Mouse (Mus musculus) c-Kit-positive CD71-positive TER-119-negative erythroid progenitor cells, embryonic 14.5 days (primary cell): ENCODE measurements around the gene Ube2u.

ENCODE experiments used
- DNase-seq: peaks from one replicate; pipeline ENCODE4 v3.0.0-alpha.2; 2013; ENCODE audit warnings: low read depth

The Ube2u gene

DNA sequence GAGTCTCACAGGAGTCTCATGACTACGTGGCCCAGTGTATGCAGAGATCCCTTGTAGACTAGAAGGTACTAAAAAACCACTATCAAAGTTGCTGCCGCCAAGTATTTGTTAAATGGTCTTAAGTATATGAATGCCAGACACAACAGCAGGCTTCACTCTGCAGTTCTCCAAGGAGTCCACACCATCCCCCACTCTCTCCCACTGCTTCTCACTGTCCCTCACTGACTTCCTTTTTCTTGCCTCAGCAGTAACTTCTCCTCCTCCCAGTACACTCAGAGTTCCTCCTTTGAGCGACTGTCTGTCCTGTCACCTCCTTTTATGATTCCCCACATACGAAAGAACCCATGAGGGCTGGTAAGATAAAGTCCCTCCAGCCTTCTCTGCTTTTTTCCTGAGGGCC, 69.3 kb downstream of the Ube2u start:
- DNase-seq: no peak

DNA sequence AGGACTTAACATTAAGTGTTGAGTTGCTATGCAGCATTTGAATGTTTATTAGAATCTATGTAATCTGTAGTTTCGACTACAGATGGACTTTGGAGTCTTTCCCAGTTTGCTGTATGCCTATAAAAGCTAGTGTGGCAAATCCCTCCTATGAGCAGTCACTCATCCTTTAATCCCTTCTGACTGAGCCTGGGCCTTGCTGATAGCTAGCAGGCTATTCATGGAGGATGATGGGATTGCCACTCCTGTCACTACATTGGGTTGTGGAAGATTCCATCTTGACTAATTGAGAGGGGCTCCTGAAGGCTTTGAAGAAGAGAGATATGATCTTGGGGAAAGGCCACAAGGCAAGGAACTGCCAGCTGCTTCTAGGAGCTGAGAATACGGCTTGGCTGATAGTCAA, 74.6 kb downstream of the Ube2u start:
- no peak for DNase-seq

DNA sequence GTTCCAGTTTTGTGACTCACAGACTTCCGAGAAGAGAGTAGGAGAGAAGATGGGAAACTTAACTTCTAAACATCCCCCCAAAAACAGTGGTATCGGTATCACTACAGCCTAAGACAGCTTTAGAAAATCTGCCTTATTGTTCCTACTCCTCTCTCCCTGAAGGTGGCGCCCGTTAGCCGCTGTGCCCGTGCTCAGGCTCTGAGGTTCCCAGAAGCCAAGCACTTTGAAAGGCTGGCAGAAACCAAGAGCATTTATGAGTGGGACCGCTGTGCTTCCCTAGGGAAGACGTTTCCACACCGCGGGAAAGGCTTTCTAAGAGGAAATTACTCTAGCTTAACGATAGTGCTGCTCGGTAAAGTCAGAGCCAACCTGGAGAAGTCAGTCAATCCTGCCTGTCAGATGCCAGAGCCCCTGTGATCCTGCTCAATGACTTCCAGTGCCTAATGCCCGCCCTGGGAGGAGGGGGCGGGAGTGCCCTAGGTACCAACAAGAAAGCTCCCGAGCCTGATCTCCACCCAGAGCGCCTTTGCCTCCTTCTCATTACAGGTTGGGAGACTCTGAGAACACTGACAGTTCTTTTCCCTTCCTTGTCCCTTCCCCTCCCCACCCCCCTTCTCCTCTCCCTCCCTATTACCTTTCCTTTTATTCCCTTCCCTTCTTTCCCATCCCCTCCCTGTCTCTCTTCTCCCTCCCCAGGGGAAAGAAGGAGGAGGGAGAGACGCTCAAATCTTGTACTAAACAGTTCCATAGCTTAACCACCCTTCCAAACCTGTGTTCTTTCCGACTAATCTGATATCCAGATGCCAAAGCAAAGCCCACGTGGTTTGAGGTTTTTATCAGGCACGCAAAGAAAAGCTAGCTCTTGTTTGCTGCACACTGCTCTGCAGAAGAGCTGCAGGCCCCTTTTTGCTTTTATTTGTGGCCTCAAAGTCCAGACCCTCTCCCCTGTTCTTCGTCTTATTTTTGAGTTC, 109.9 kb downstream of the Ube2u start:
- peak; percentile 10 for DNase-seq

DNA sequence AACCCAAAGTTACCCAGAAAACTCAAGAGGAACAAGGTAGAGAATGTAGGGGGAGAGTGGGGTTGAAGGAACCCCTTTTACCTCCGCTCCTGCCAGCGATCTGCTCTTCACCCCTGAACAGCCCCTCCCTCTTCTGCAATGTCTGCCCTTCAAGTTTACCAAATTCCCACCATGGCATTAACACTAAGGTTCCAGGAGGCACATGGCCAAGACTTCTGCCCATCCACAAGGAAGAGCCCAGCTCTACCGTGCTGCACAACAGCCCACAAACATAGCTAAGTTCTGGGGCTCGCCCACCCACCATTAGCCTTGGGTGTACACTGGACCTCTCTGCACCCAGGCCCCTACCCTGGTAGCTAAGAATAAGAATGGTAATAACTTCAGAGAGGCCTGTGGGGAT, 117.1 kb downstream of the Ube2u start:
- no peak for DNase-seq

DNA sequence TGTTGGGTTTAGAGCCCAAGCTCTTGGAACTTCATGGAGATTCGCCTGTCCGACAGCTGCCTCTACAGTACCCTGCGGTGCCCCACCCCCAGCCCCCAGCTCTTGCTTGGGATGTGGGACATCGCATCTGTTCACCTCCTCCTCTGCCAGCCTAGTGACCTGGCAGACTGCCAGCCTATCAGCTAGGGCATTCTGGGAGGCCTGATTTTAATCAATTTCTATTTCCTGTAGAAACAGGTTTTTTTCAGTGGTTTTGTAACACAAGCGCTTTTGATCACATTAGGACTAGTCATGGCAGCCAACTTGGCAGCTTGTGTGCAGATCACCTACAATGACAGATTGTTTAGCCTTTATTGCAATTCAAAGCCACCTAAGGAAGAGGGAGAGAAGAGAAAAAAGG, 118.0 kb downstream of the Ube2u start:
- DNase-seq: no peak

DNA sequence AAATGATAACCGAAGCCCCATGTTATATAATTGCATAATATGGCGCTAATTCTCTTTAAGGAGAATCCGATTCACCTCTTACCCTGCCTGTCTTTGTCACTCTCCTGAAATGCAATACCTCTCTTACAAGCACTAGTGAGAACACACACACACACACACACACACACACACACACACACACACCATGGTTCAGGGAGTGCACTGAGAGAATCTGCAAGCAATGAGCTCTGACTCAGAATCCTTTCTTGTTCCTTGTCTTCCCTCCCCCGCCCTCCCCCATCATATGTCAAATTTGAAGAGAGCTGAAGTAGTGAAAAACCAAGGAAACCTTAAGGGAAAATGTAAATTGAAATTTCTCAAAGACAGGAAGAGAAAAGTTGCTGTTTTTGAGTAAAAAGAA, 118.4 kb downstream of the Ube2u start:
- no peak for DNase-seq
